Mouse (Mus musculus) adrenal gland, postnatal 4 days (tissue): ENCODE results near the gene Cnbd2. TPM values are rescaled to one million over a fixed set of nuclear protein-coding genes. Genes with fewer than 3 reads are reported as not detected.
A peak's percentile ranks its signal among the peaks of the same experiment; 100 is the strongest.
"Not testable (repeated sequence)": the region's sequence is repeated elsewhere in the genome, so short reads cannot be mapped to it uniquely, and the experiment has no call there.

Source experiments
- DNase-seq, 2 experiments: peaks; one replicate each; pipeline ENCODE4 v3.0.0; 2021 to 2022; ENCODE audit warnings: low spot score in 2 of 2, mixed read lengths in 2 of 2
- total RNA-seq, 2 experiments: library from RNA; stranded (reverse); gene quantifications; 2 replicates each; pipeline ENCODE4 v1.2.3; 2021

The Cnbd2 gene
- total RNA-seq, 2 experiments from 2014 or later, result 1.6 to 2.4 TPM

- DNase-seq, result no peak
These were observed 67.8 kb downstream of the Cnbd2 start for GRCm38 (mm10) chr2:156379929-156380328.

GRCm38 (mm10) chr2:156381350-156381749 is 69.3 kb downstream of the Cnbd2 start:
- no peak for DNase-seq

GRCm38 (mm10) chr2:156392461-156393154 is 80.5 kb downstream of the Cnbd2 start:
- peak; percentile 43 to 48 for DNase-seq

GRCm38 (mm10) chr2:156393155-156393828 is 81.2 kb downstream of the Cnbd2 start:
- DNase-seq, result no peak

GRCm38 (mm10) chr2:156394282-156394681 is 82.2 kb downstream of the Cnbd2 start:
- no peak for DNase-seq

GRCm38 (mm10) chr2:156396096-156396495 is 84.0 kb downstream of the Cnbd2 start:
- no peak for DNase-seq

- no peak for DNase-seq
These were observed 85.9 kb downstream of the Cnbd2 start for GRCm38 (mm10) chr2:156397988-156398387.

- no peak for DNase-seq
These were observed 87.4 kb downstream of the Cnbd2 start for GRCm38 (mm10) chr2:156399485-156399884.

GRCm38 (mm10) chr2:156401331-156401730 is 89.2 kb downstream of the Cnbd2 start:
- no peak for DNase-seq

GRCm38 (mm10) chr2:156402036-156402435 is 89.9 kb downstream of the Cnbd2 start:
- DNase-seq, result no peak

GRCm38 (mm10) chr2:156406987-156407386 is 94.9 kb downstream of the Cnbd2 start:
- DNase-seq, result no peak

GRCm38 (mm10) chr2:156408168-156408567 is 96.1 kb downstream of the Cnbd2 start:
- no peak for DNase-seq

GRCm38 (mm10) chr2:156411348-156411747 is 99.2 kb downstream of the Cnbd2 start:
- DNase-seq, result not testable (repeated sequence)

GRCm38 (mm10) chr2:156414996-156415395 is 102.9 kb downstream of the Cnbd2 start:
- no peak for DNase-seq

- no peak for DNase-seq
These were observed 103.6 kb downstream of the Cnbd2 start for GRCm38 (mm10) chr2:156415674-156416073.

GRCm38 (mm10) chr2:156417194-156417593 is 105.1 kb downstream of the Cnbd2 start:
- DNase-seq, result no peak

GRCm38 (mm10) chr2:156418467-156418866 is 106.4 kb downstream of the Cnbd2 start:
- no peak for DNase-seq

GRCm38 (mm10) chr2:156420327-156420693 is 108.2 kb downstream of the Cnbd2 start:
- DNase-seq, result no peak

GRCm38 (mm10) chr2:156420694-156421380 is 108.7 kb downstream of the Cnbd2 start, which contains the start of gene Epb41l1:
Gene Epb41l1, plus strand, starts transcription at chr2:156420909.
- peak; percentile 30 to 37 for DNase-seq

GRCm38 (mm10) chr2:156421381-156422110 is 109.4 kb downstream of the Cnbd2 start:
- no peak for DNase-seq

- no peak for DNase-seq
These were observed 110.5 kb downstream of the Cnbd2 start for GRCm38 (mm10) chr2:156422631-156423030.
